Mouse (Mus musculus) lung, postnatal 0 days (tissue): Measurements from ENCODE around the gene C130074G19Rik. TPM values are rescaled to one million over a fixed set of nuclear protein-coding genes. Genes with fewer than 3 reads are reported as not detected.

Experiments
- ATAC-seq: fragments of 200-750 bp; cut with Nextera tagmentation; 2 replicates; pipeline ENCODE4 v1.8.0; 2017; ENCODE audit warnings: moderate library complexity
- DNase-seq: peaks from one replicate; pipeline ENCODE4 v3.0.0-alpha.2; 2016; ENCODE audit warnings: low spot score
- H3K27ac ChIP-seq: fragments of 300-500 bp; sonication (generic); 2 replicates; pipeline ENCODE4 v1.5.1; 2014; ENCODE audit warnings: antibody characterized with exemption, mild to moderate bottlenecking, low read length, mixed read lengths
- H3K27me3 ChIP-seq: fragments of 300-500 bp; sonication (generic); replicated peaks from 2 replicates; pipeline ENCODE4 v1.6.1; 2014; ENCODE audit warnings: low read length, mixed read lengths; ENCODE audit not compliant: insufficient read depth
- H3K36me3 ChIP-seq: fragments of 300-500 bp; sonication (generic); 2 replicates; pipeline ENCODE4 v1.6.1; 2014; ENCODE audit warnings: low read length, mixed read lengths; ENCODE audit not compliant: insufficient read depth
- H3K4me1 ChIP-seq: fragments of 300-500 bp; sonication (generic); 2 replicates; pipeline ENCODE4 v1.6.1; 2014; ENCODE audit warnings: antibody characterized with exemption, low read depth, low read length, mixed read lengths; ENCODE audit not compliant: insufficient read depth
- H3K4me2 ChIP-seq: fragments of 300-500 bp; sonication (generic); replicated peaks from 2 replicates; pipeline ENCODE4 v1.6.1; 2014; ENCODE audit warnings: low read depth, mild to moderate bottlenecking, low read length, moderate library complexity, mixed read lengths
- H3K4me3 ChIP-seq: fragments of 300-500 bp; sonication (generic); 2 replicates; pipeline ENCODE4 v1.5.1; 2014; ENCODE audit warnings: low read depth, low read length
- H3K9ac ChIP-seq: fragments of 300-500 bp; sonication (generic); replicated peaks from 2 replicates; pipeline ENCODE4 v1.6.1; 2014; ENCODE audit warnings: low read depth, mild to moderate bottlenecking
- H3K9me3 ChIP-seq: fragments of 300-500 bp; sonication (generic); 2 replicates; pipeline ENCODE4 v1.6.1; 2016; ENCODE audit warnings: low read length, mixed read lengths
- CTCF ChIP-seq: IDR thresholded peaks from 2 replicates; pipeline ENCODE4 v1.5.1; 2016; ENCODE audit warnings: antibody characterized with exemption, mild to moderate bottlenecking
- EP300 ChIP-seq: IDR thresholded peaks from 2 replicates; pipeline ENCODE4 v1.6.1; 2016; ENCODE audit warnings: antibody characterized with exemption, mild to moderate bottlenecking, control low read depth
- WGBS: fragments of 180-500 bp; shearing (Covaris S2); extraction: QIAGEN DNeasy Blood & Tissue Kit; methylation state at CpG from one replicate; pipeline ENCODE4 v1.1.7; 2014; 5-methylcytosine and 5-hydroxymethylcytosine counted together
- polyA plus RNA-seq: library from polyadenylated mRNA; unstranded; fragments of >200 nt; fragmentation: Nextera tagmentation; extraction: Ambion mirVana; gene quantifications from 2 replicates; pipeline ENCODE4 v1.2.1, GENCODE M21; 2015

C130074G19Rik gene
- polyA plus RNA-seq, 1 experiment from 2014 or later, result 4.0 TPM

DNA sequence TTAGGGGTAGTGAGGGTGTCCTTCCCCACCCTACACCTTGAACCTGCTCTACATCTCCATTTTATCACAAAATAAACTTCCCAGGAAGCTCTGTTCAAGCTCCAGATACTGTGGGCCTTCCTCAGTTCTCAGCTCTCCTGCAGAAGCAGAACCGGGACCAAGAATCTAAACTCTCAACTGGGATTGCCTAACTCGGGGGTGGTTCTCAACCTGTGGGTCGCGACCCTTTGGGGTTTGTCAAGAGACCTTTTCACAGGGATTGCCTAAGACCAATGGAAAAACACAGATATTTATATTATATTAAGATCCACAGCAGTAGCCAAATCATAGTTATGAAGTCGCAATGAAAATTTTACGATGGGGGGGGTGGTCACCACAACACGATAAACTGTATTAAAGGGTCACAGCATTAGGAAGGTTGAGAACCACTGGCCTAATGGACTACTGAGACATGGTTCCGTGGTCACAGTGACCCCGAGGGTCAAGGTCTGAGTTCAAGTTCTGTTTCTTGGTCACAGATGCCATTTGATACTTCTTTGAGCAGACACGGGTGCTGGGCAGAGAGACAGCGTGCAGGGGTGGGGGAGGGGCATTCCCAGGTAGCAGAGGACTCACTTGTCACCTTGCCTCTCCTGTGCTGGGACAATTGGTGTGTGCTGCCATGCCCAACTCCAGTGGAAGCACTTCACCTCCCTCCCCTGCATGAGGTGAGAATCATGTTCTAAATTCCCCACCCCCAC is 12.2 kb downstream of the C130074G19Rik start:
- H3K4me3 ChIP-seq, result no peak overlapping the region
- ATAC-seq, result no peak
- H3K27ac ChIP-seq, result no peak overlapping the region; the same call in 1 of the 2 replicates
- TF ChIP-seq EP300 (no peak), CTCF (no peak)
- no peak for DNase-seq
- H3K4me1 ChIP-seq, result peaks cover 19% of the 10 kb centered on the region; the same call in 1 of the 2 replicates
- H3K36me3 ChIP-seq, result no peaks in the 10 kb centered on the region
- H3K9me3 ChIP-seq, result no peaks in the 10 kb centered on the region
- H3K27me3 ChIP-seq, result no peaks in the 10 kb centered on the region
- H3K4me2 ChIP-seq, result no peak overlapping the region
- no peak overlapping the region for H3K9ac ChIP-seq
- WGBS, result 66% methylated on average over 11 of the region's 11 CpGs

DNA sequence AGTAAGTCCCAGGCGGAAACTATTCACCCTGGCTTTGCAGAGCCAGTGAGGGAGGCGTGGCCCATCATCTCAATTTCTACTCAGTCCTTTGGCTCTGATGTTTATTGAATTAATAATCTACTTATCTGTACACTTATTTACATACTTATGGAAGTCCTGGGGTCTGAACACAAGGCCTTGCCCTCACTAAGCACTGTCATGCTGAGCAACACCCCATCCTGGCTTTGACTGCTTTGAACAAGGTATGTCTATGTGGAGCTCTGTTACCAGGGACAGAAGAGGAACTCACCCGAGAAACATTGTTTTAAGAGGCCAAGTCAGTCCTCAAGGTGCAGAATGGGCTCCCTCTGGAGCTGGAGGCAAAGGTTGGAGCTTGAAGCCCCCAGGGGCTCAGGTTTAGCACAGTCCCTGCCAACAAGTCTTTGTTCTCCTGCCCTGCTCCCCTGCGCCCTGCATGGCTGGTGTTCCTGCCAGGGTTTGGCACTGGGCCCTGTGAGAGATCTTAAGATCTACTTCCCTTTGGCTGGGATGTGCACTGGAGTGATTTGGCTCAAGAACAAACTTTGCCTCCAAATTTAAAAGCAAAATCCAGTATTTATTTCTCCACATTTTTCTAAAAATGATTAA is 13.0 kb downstream of the C130074G19Rik start:
- H3K27me3 ChIP-seq, result no peaks in the 10 kb centered on the region
- no peak overlapping the region for H3K4me2 ChIP-seq
- 39% methylated on average over 4 of the region's 4 CpGs for WGBS
- TF ChIP-seq EP300, result no peak
- TF ChIP-seq CTCF, result no peak
- H3K4me3 ChIP-seq, result no peak overlapping the region
- no peaks in the 10 kb centered on the region for H3K36me3 ChIP-seq
- H3K9me3 ChIP-seq, result no peaks in the 10 kb centered on the region
- H3K9ac ChIP-seq, result no peak overlapping the region
- DNase-seq (peak; percentile 47), ATAC-seq (no peak)
- H3K4me1 ChIP-seq, result peaks cover 19% of the 10 kb centered on the region; the same call in 1 of the 2 replicates
- H3K27ac ChIP-seq, result peak overlapping the region; percentile 10; the same call in 1 of the 2 replicates

DNA sequence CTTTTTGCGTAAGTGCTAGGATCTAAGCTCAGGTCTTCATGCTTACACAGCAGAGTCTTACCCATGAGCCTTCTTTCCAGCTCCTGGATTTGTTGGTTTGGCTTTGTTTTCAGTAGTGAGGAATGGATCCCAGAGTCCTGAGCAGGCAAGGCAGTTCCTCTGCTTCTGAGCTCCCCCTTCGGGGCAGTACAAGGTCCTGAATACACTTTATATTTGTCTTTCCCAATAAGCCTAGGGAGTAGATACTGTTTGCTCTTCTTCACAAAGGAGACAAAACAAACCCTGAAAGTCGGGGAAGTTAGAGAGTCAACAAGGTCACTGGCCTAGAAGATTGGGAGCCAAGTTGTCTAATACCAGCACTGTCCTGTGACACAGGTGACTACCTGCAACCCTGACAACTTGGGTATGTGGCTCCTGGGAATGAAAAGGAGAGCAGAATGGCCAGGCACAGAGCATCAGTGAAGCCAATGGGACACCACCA is 15.3 kb downstream of the C130074G19Rik start:
- no peaks in the 10 kb centered on the region for H3K27me3 ChIP-seq
- ATAC-seq, result no peak

DNA sequence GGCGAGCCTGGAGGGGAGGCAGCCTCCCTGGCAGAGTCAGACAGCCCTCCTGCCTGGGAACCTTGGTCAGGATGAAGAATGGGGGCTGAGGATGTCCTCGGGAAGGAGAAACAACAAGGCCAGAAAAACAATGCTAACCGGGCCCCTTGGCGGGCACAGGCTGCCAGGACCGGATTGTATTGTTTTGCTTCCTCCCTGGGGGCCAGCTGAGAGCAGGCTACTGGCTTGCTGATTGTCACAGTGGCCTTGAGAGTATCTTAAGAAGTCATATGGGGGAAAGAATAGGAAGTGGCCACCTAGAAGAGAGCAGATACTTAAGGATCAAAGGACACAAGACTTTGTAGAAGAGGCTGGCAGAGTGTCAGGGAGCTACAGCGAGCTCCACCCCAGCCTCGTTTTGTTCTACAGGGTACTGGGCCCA is 18.6 kb downstream of the C130074G19Rik start:
- TF ChIP-seq EP300 (no peak), CTCF (no peak)
- Histone ChIP-seq H3K27me3 (no peaks in the 10 kb centered on the region), H3K27ac (peak overlapping the region; percentile 76), H3K4me2 (no peak overlapping the region), H3K4me1 (no peaks in the 10 kb centered on the region), H3K9ac (no peak overlapping the region), H3K4me3 (no peak overlapping the region), H3K36me3 (no peaks in the 10 kb centered on the region), H3K9me3 (no peaks in the 10 kb centered on the region)
- ATAC-seq (peak; percentile 76), DNase-seq (peak; percentile 45)
- WGBS, result 30% methylated on average over 7 of the region's 7 CpGs

More for the DNA sequence above, 15.3 kb downstream of the C130074G19Rik start:
- H3K9me3 ChIP-seq, result no peaks in the 10 kb centered on the region
- no peak overlapping the region for H3K27ac ChIP-seq
- H3K4me1 ChIP-seq, result peaks cover 19% of the 10 kb centered on the region; the same call in 1 of the 2 replicates
- no peak for TF ChIP-seq CTCF
- TF ChIP-seq EP300, result no peak
- no peak overlapping the region for H3K4me2 ChIP-seq
- H3K9ac ChIP-seq, result no peak overlapping the region
- no peak for DNase-seq
- 61% methylated on average over 3 of the region's 3 CpGs for WGBS
- no peak overlapping the region for H3K4me3 ChIP-seq
- H3K36me3 ChIP-seq, result no peaks in the 10 kb centered on the region

DNA sequence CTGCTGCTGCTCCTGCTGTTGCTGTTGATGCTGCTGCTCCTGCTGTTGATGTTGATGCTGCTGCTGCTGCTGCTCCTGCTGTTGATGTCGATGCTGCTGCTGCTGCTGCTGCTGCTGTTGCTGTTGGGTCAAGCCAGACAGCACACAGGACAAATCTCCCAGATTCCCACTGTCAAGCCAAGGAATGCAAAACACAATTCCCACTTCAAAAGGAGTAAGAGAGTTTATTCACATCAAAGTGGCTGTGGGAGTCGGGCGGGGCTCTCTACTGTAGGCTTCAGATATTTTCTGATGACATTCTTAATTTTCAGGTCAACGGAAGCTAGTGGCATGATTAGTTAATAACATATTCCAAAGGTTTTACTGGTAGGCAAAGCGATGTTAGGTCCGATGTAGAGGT is 20.4 kb downstream of the C130074G19Rik start:
- no peaks in the 10 kb centered on the region for H3K27me3 ChIP-seq
- no peak overlapping the region for H3K27ac ChIP-seq
- H3K9ac ChIP-seq, result no peak overlapping the region
- no peak for ATAC-seq
- H3K9me3 ChIP-seq, result no peaks in the 10 kb centered on the region
- no peak overlapping the region for H3K4me3 ChIP-seq
- TF ChIP-seq EP300, result no peak
- no peak for TF ChIP-seq CTCF
- DNase-seq, result no peak
- H3K4me2 ChIP-seq, result no peak overlapping the region
- H3K4me1 ChIP-seq, result no peaks in the 10 kb centered on the region
- no peaks in the 10 kb centered on the region for H3K36me3 ChIP-seq
- WGBS, result 67% methylated on average over 6 of the region's 6 CpGs

DNA sequence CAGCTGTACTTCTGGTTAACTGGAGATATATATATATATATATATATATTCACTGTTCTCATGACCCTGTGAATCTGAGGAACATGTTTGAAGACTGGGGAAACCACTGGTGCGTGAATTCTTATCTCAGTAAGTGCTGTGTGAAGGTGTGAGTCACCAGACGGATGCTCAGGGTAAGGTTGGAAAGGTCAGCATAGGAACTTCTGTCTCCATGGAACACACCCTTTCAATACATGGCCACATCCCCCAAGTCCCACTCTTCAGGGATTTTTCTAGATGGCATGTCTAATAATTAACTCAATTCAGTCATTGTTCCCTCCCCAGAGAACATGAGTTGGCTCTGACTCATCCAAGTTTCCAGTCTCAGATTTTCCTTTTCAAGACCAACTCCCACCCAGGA is 21.5 kb downstream of the C130074G19Rik start:
- no peak overlapping the region for H3K4me3 ChIP-seq
- ATAC-seq (no peak), DNase-seq (no peak)
- WGBS, result 43% methylated on average over 2 of the region's 2 CpGs
- H3K4me1 ChIP-seq, result no peaks in the 10 kb centered on the region
- no peaks in the 10 kb centered on the region for H3K27me3 ChIP-seq
- no peak overlapping the region for H3K4me2 ChIP-seq
- no peaks in the 10 kb centered on the region for H3K9me3 ChIP-seq
- TF ChIP-seq EP300 (no peak), CTCF (no peak)
- H3K9ac ChIP-seq, result no peak overlapping the region
- no peaks in the 10 kb centered on the region for H3K36me3 ChIP-seq
- no peak overlapping the region for H3K27ac ChIP-seq
